Comparison of ENCODE assay signal across 30 mouse cellular contexts in the genomic region with DNA sequence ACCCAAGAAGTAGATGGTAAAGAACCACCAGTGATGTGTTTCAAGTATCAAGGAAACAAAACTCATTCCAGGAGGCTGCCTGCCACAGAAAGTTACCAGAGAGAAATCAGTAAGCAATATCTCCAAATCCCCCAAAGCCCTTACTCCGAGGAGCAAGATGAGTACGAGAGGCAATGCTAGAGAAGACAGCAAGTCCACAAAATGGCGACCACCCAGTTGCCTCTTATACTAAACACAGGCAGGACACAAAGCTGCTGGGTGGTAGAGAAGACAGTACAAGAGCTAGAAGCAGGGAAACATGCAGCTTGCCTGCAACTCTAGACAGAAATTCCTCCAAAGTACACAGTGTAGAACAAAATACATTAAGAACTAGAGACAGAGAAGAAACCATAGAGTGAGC.
"Had no signal": no experiment of that assay in that cellular context is flagged by ENCODE, and none has a peak within 500 bp of the region (broad histone marks: within the 10 kb centered on the region; RNA-seq: fewer than 3 reads in every experiment).

No protein-coding gene starts in this region.

- H3K9ac ChIP-seq: limb, embryonic 12.5 days; limb, embryonic 13.5 days; limb, embryonic 15.5 days; liver, embryonic 12.5 days; liver, embryonic 13.5 days; liver, embryonic 14.5 days; liver, embryonic 15.5 days; liver, postnatal 0 days; lung, embryonic 14.5 days; lung, embryonic 15.5 days; midbrain, embryonic 12.5 days; midbrain, embryonic 13.5 days had no signal

- H3K9me3 ChIP-seq: limb, embryonic 10.5 days; limb, embryonic 12.5 days; limb, embryonic 13.5 days; limb, embryonic 15.5 days; liver, embryonic 12.5 days; liver, embryonic 13.5 days; liver, embryonic 15.5 days; lung, embryonic 15.5 days; midbrain, embryonic 10.5 days; midbrain, embryonic 12.5 days; midbrain, embryonic 13.5 days had no signal

- H3K4me2 ChIP-seq: limb, embryonic 12.5 days; limb, embryonic 13.5 days; limb, embryonic 15.5 days; liver, embryonic 11.5 days; liver, embryonic 12.5 days; liver, embryonic 13.5 days; liver, embryonic 15.5 days; lung, embryonic 14.5 days; lung, embryonic 15.5 days; midbrain, embryonic 12.5 days; midbrain, embryonic 13.5 days had no signal

- H3K27ac ChIP-seq: left cerebral cortex, adult 2 months; limb, embryonic 10.5 days; limb, embryonic 12.5 days; limb, embryonic 13.5 days; limb, embryonic 15.5 days; liver, embryonic 12.5 days; liver, embryonic 13.5 days; liver, embryonic 14.5 days; liver, embryonic 15.5 days; lung, embryonic 15.5 days; macrophage; midbrain, embryonic 10.5 days; midbrain, embryonic 12.5 days; midbrain, embryonic 13.5 days had no signal

- H3K27me3 ChIP-seq: limb, embryonic 12.5 days; limb, embryonic 13.5 days; limb, embryonic 15.5 days; liver, embryonic 12.5 days; liver, embryonic 13.5 days; liver, embryonic 15.5 days; lung, embryonic 15.5 days; megakaryocyte, embryonic 14.5 days; midbrain, embryonic 12.5 days; midbrain, embryonic 13.5 days had no signal

- DNase-seq: left cerebral cortex, postnatal 4 days; liver; liver, embryonic 13.5 days; liver, postnatal 0 days; lung, adult 18-20 months; lung, adult 2 months; lung, embryonic 14.5 days; lung, postnatal 10 days; lung, postnatal 14 days; lung, postnatal 36 days; lung, postnatal 4 days; midbrain, embryonic 14.5 days had no signal

- H3K4me1 ChIP-seq: limb, embryonic 10.5 days; limb, embryonic 12.5 days; limb, embryonic 13.5 days; limb, embryonic 15.5 days; liver, embryonic 12.5 days; liver, embryonic 13.5 days; liver, embryonic 15.5 days; lung, embryonic 15.5 days; megakaryocyte, embryonic 14.5 days; midbrain, embryonic 10.5 days; midbrain, embryonic 12.5 days; midbrain, embryonic 13.5 days had no signal

- H3K36me3 ChIP-seq: limb, embryonic 10.5 days; limb, embryonic 12.5 days; limb, embryonic 13.5 days; limb, embryonic 15.5 days; liver, embryonic 12.5 days; liver, embryonic 13.5 days; liver, embryonic 15.5 days; lung, embryonic 15.5 days; midbrain, embryonic 10.5 days; midbrain, embryonic 12.5 days; midbrain, embryonic 13.5 days had no signal

- ATAC-seq: liver, embryonic 12.5 days; liver, postnatal 0 days; lung, postnatal 0 days; midbrain, embryonic 13.5 days; midbrain, embryonic 16.5 days had no signal

- H3K4me3 ChIP-seq: left cerebral cortex, adult 2 months; limb, embryonic 10.5 days; limb, embryonic 12.5 days; limb, embryonic 13.5 days; limb, embryonic 15.5 days; liver, embryonic 12.5 days; liver, embryonic 13.5 days; liver, embryonic 15.5 days; lung, embryonic 15.5 days; megakaryocyte, embryonic 14.5 days; midbrain, embryonic 10.5 days; midbrain, embryonic 12.5 days; midbrain, embryonic 13.5 days; myocyte had no signal
